Mouse (Mus musculus) c-Kit-positive CD71-positive TER-119-negative erythroid progenitor cells, embryonic 14.5 days (primary cell): ENCODE results near the gene Nr5a1.

ENCODE experiments used
- DNase-seq: peaks from one replicate; pipeline ENCODE4 v3.0.0-alpha.2; 2013; ENCODE audit warnings: low read depth

Gene Nr5a1

DNA sequence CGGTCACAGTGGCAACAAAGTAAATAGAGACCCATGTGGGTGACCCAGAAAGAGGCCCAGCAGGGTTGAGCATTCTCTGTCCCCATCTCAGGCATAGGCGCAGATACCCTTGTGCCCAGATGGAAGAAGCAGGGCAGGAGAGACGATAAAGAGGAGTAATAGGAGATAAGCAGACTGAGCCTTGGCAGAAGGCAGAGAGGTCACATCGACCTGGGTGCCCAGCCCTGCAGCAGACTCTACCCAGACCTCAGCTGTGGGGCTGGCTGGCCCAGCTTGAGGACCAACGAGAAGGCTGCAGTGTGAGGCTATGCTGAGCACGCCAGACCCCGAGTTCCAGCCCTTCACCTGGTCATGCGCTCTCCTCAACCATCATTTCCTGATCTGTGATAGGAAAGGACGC is 10.0 kb downstream of the Nr5a1 start:
- no peak for DNase-seq

- DNase-seq = no peak
Observed at GRCm38 (mm10) chr2:38700177-38700576, 14.2 kb downstream of the Nr5a1 start.

GRCm38 (mm10) chr2:38698623-38699022 is 15.7 kb downstream of the Nr5a1 start:
- no peak for DNase-seq

- DNase-seq = no peak
Observed at GRCm38 (mm10) chr2:38697128-38698120, 16.9 kb downstream of the Nr5a1 start.

DNA sequence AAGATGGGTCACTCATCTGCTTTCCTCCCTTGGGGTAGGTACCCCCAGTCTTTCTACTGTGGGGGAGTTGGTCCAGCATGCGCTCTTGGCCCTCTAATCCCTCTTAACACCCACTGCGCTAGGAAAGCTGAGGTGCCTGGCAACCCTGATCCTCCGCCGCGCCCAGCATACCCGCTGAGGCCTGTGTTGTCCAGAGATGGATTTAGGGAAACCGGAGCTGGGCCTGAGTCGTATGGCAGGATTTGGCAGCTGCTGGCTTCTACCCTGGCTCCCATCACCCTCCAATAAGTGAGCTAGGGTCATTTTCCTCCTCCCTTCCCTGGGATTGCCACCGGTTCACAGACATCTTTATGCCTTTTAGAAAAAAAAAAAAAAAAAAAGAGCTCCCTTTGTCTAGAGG is 18.6 kb downstream of the Nr5a1 start:
- DNase-seq = no peak

GRCm38 (mm10) chr2:38691542-38691941 is 22.8 kb downstream of the Nr5a1 start:
- peak; percentile 24 for DNase-seq

- no peak for DNase-seq
Observed at GRCm38 (mm10) chr2:38689881-38690280, 24.5 kb downstream of the Nr5a1 start.

GRCm38 (mm10) chr2:38688791-38689520 is 25.4 kb downstream of the Nr5a1 start:
- DNase-seq = no peak

DNA sequence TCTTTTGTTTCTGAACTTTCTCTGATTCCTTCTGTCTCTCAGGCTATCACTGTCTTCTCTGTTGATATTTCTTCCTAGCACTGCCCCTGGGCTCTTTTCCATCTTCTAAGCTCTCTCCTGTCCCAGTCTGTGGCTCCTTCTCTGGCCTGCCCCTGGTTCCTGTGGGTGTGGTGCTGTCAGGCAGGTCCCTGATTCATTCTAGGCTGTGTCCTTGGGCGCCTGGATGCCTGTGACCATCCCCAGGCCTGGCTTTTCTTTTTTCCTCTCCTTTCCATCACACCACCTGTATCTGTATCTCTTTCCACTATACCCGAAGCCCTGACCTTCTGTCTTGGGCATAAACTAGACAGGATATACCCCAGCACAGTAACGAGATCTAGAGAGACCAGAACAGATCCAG is 28.6 kb downstream of the Nr5a1 start:
- DNase-seq = no peak

GRCm38 (mm10) chr2:38683083-38683482 is 31.3 kb downstream of the Nr5a1 start:
- no peak for DNase-seq

GRCm38 (mm10) chr2:38682209-38682608 is 32.1 kb downstream of the Nr5a1 start:
- DNase-seq = no peak

GRCm38 (mm10) chr2:38678947-38679346 is 35.4 kb downstream of the Nr5a1 start:
- no peak for DNase-seq

DNA sequence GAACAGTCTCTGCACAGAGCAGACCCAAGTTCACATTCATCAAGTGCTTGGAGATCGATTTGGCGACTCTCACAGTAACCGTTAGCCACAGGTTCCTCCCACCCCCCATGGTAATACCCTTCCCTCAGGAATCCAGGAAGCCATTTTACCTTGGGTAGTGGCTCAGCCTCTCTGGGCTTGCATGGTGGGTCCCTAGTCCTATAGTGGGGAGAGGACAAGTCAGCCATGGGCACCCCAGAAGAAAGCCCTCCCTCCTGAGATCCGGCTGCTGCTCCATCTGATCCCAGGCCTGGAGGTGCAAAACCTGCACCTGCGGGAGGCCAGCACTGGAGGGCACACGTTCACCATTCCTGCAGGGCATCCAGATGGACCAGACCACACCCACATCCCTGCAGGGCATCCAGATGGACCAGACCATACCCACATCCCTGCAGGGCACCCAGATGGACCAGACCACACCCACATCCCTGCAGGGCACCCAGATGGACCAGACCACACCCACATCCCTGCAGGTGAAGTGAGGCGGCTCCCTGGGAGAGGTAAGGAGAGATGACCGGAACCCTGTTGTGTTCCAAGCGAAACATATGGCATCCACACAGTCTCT is 38.9 kb downstream of the Nr5a1 start:
- DNase-seq = no peak

GRCm38 (mm10) chr2:38672496-38672895 is 41.8 kb downstream of the Nr5a1 start:
- no peak for DNase-seq

DNA sequence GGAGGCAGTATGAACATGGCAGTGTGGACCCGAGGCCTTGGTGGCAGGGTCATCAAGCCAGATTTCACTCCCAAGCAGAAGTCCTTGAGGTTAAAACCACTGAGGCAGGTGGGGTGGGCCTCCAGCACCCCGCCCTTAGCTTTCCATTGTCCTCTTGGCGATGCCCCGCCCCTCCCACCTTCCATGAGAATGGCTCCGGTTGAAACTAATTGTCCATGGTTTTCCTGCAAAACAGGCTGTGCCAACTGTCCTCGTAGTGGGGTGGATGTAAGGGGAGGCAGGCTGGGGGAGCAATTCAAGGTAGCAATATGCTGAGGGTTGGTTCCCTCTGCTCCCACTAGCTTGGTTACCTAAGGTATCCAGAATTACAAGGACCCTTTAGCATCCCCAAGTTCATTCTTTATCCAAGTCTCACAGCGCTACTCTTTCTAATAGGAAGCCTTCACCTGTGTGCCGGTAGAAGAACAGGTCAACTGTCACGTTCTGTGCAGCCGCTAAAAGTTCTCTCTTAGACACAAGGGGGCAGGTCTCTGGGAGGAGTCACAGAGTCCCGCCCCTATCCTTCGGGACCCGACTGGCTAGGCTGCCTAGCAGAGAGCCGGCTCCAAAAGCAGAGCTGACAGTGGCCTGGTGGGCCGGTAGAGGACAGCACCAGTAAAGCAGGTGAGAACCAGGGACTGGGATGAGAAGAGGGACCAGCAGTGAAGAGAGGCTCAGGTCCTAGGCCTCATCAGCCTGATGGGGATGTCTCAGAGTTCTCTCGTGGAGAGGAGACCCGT is 45.4 kb downstream of the Nr5a1 start:
- no peak for DNase-seq

- no peak for DNase-seq
Observed at GRCm38 (mm10) chr2:38661398-38661797, 52.9 kb downstream of the Nr5a1 start.

DNA sequence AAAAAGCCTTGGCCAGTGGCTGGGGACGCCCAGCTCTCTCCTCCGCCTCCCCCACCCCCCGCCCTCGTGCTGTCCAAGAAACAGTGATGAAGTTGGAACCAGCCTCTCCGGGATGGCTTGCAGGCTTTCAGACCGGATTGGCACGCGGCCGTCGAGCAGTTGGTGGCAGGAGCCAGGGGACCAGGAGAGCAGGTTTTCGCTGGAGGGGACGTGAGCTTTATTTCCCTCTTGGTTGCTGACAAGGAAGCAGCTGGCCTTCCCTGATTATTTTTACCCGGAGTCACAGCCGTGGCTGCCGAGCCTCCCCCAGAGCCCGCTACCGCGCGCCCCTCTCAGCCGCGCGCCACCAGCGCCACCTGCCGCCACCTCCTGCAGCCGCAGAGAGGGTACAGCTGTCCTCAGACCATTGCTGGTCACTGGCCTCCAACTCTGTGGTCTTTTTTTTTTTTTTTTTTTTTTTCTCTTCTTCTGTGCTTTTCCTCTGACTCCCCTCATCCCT is 56.0 kb downstream of the Nr5a1 start:
- DNase-seq = no peak

DNA sequence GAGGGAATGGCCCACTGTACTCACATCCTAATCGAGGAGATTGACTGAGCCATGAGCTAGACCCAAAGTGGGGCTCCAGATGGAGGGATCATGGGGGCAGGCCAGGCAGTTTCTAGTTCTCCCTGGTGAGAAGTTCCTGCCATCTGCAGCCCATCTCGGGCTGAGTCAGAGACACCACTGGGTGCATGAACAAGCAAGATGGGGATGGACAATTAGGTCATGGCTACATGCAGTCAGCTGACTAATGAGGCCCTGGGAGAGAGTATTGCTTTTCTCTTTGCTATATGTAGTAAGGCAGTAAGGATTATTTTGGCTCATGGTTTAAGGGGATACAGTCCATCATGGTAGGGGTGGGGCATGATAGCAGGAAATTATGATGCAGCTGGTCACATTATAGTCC is 60.6 kb downstream of the Nr5a1 start:
- DNase-seq = no peak

- DNase-seq = no peak
Observed at GRCm38 (mm10) chr2:38653293-38653619, 61.1 kb downstream of the Nr5a1 start.

DNA sequence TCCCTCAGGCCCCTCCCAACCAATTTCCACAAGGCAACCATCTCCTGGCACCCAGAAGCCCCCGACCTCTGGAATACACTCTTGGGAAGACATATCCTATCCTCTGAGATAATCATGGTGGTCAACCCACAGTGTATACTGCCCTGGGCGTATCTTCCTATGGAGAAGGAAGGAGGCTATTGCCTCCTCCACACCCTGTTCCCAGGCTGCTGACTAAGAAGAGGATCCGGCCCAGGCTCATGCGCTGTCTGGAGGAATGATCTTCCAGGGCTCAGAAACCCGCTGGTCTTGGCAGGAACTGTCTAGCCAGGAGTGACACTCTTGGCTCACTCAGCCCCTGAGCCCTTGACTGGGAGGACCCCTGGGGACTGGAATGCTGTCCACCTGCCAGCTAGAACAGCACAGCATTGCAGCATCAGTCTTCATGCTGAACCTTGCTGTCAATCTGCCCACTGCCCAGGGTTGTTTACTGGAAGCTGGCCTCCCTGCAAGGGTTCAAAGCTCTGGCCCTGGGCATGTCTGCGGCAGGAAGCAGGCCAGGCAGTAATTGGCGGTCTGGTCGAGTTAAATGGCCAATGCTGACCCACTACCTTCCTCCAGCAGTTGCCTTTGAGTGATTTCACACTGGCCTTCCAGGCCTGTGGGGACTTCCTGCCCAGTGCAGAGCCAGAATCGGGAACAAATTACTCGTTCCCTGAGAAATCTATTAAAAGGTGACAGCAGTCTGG is 61.6 kb downstream of the Nr5a1 start:
- DNase-seq = no peak

GRCm38 (mm10) chr2:38652098-38652497 is 62.2 kb downstream of the Nr5a1 start:
- DNase-seq = no peak
